Mouse (Mus musculus): Measurements from ENCODE around the gene Arhgap25. TPM values are rescaled to one million over a fixed set of nuclear protein-coding genes. Genes with fewer than 3 reads are reported as not detected.
A peak's percentile ranks its signal among the peaks of the same experiment; 100 is the strongest.
"Not testable (repeated sequence)": the region's sequence is repeated elsewhere in the genome, so short reads cannot be mapped to it uniquely, and the experiment has no call there.

Arhgap25 gene
- total RNA-seq, 2 experiments from 2014 or later = 2.5 to 2.9 TPM

- Histone ChIP-seq H3K27ac (no peak overlapping the region), H3K4me3 (no peak overlapping the region)
- DNase-seq (ENCODE audit: low spot score in 2 of 2) = no peak
- no peak for TF ChIP-seq CTCF (conservative IDR thresholded peaks at IDR 0.05)
Measured at GRCm38 (mm10) chr6:87484806-87485205, 48.3 kb downstream of the Arhgap25 start.

GRCm38 (mm10) chr6:87483900-87484289, 49.2 kb downstream of the Arhgap25 start:
- no peak overlapping the region for H3K4me3 ChIP-seq
- H3K27ac ChIP-seq = no peak overlapping the region
- DNase-seq (ENCODE audit: low spot score in 2 of 2) = no peak
- TF ChIP-seq CTCF (conservative IDR thresholded peaks at IDR 0.05) = no peak

GRCm38 (mm10) chr6:87483224-87483899, 49.7 kb downstream of the Arhgap25 start:
- TF ChIP-seq CTCF (conservative IDR thresholded peaks at IDR 0.05) = no peak

GRCm38 (mm10) chr6:87479291-87479999, 53.6 kb downstream of the Arhgap25 start:
- no peak for TF ChIP-seq CTCF (conservative IDR thresholded peaks at IDR 0.05)
- DNase-seq (ENCODE audit: low spot score in 2 of 2) = no peak
- H3K4me3 ChIP-seq = no peak overlapping the region

More at GRCm38 (mm10) chr6:87483224-87483899, 49.7 kb downstream of the Arhgap25 start:
- Histone ChIP-seq H3K27ac (peak overlapping the region; percentile 51), H3K4me3 (no peak overlapping the region)
- no peak for DNase-seq (ENCODE audit: low spot score in 2 of 2)

GRCm38 (mm10) chr6:87478847-87479246, 54.2 kb downstream of the Arhgap25 start:
- Histone ChIP-seq H3K27ac (no peak overlapping the region), H3K4me3 (no peak overlapping the region)
- TF ChIP-seq CTCF (conservative IDR thresholded peaks at IDR 0.05) = no peak
- no peak for DNase-seq (ENCODE audit: low spot score in 2 of 2)

More at GRCm38 (mm10) chr6:87479291-87479999, 53.6 kb downstream of the Arhgap25 start:
- H3K27ac ChIP-seq = no peak overlapping the region

- no peak for DNase-seq (ENCODE audit: low spot score in 2 of 2)
- no peak overlapping the region for H3K4me3 ChIP-seq
- TF ChIP-seq CTCF (conservative IDR thresholded peaks at IDR 0.05) = no peak
- H3K27ac ChIP-seq = no peak overlapping the region
Measured at GRCm38 (mm10) chr6:87475223-87475622, 57.8 kb downstream of the Arhgap25 start.

- not testable (repeated sequence) for H3K27ac ChIP-seq; DNase-seq (ENCODE audit: low spot score in 2 of 2); H3K4me3 ChIP-seq
Measured at GRCm38 (mm10) chr6:87470098-87470497, 63.0 kb downstream of the Arhgap25 start.

GRCm38 (mm10) chr6:87468372-87468771, 64.7 kb downstream of the Arhgap25 start:
- DNase-seq (ENCODE audit: low spot score in 2 of 2) = no peak
- no peak for TF ChIP-seq CTCF (conservative IDR thresholded peaks at IDR 0.05)
- Histone ChIP-seq H3K27ac (no peak overlapping the region), H3K4me3 (no peak overlapping the region)

GRCm38 (mm10) chr6:87467373-87467772, 65.7 kb downstream of the Arhgap25 start:
- no peak for TF ChIP-seq CTCF (conservative IDR thresholded peaks at IDR 0.05)
- no peak for DNase-seq (ENCODE audit: low spot score in 2 of 2)
- Histone ChIP-seq H3K4me3 (no peak overlapping the region), H3K27ac (no peak overlapping the region)

- TF ChIP-seq CTCF (conservative IDR thresholded peaks at IDR 0.05) = peak; percentile 95
- peak; percentile 23 to 67 for DNase-seq (ENCODE audit: low spot score in 2 of 2)
Measured at GRCm38 (mm10) chr6:87466221-87466620, 66.8 kb downstream of the Arhgap25 start.

GRCm38 (mm10) chr6:87455507-87455906, 77.6 kb downstream of the Arhgap25 start:
- no peak for DNase-seq (ENCODE audit: low spot score in 2 of 2)
- TF ChIP-seq CTCF (conservative IDR thresholded peaks at IDR 0.05) = no peak
- Histone ChIP-seq H3K4me3 (no peak overlapping the region), H3K27ac (no peak overlapping the region)

More at GRCm38 (mm10) chr6:87466221-87466620, 66.8 kb downstream of the Arhgap25 start:
- Histone ChIP-seq H3K4me3 (no peak overlapping the region), H3K27ac (no peak overlapping the region)

GRCm38 (mm10) chr6:87451771-87452170, 81.3 kb downstream of the Arhgap25 start:
- H3K4me3 ChIP-seq = no peak overlapping the region
- TF ChIP-seq CTCF (conservative IDR thresholded peaks at IDR 0.05) = no peak
- no peak overlapping the region for H3K27ac ChIP-seq
- no peak for DNase-seq (ENCODE audit: low spot score in 2 of 2)

GRCm38 (mm10) chr6:87451016-87451415, 82.0 kb downstream of the Arhgap25 start:
- DNase-seq (ENCODE audit: low spot score in 2 of 2) = peak; percentile 19 to 44
- Histone ChIP-seq H3K27ac (no peak overlapping the region), H3K4me3 (no peak overlapping the region)
- TF ChIP-seq CTCF (conservative IDR thresholded peaks at IDR 0.05) = peak; percentile 84

- no peak for TF ChIP-seq CTCF (conservative IDR thresholded peaks at IDR 0.05)
- DNase-seq (ENCODE audit: low spot score in 2 of 2) = no peak
- H3K4me3 ChIP-seq = no peak overlapping the region
Measured at GRCm38 (mm10) chr6:87449534-87449933, 83.5 kb downstream of the Arhgap25 start.

More at GRCm38 (mm10) chr6:87449534-87449933, 83.5 kb downstream of the Arhgap25 start:
- H3K27ac ChIP-seq = no peak overlapping the region
